Mouse (Mus musculus) kidney, embryonic 16.5 days (tissue): ENCODE measurements at regions not wholly inside any gene's neighbourhood (a gene's known extent, or its start where the extent isn't known, plus 50 kb on each side); places are given as distances from the start of the nearest gene placed in this dataset.

Experiments
- ATAC-seq: fragments of 200-750 bp; cut with Nextera tagmentation; 2 replicates; pipeline ENCODE4 v1.8.0; 2017; ENCODE audit warnings: moderate TSS enrichment; ENCODE audit not compliant: low FRiP score, low TSS enrichment
- H3K27ac ChIP-seq: fragments of 300-500 bp; sonication (generic); 2 replicates; pipeline ENCODE4 v1.5.1; 2014; ENCODE audit warnings: low read length
- H3K27me3 ChIP-seq: fragments of 300-500 bp; sonication (generic); 2 replicates; pipeline ENCODE4 v1.6.1; 2014; ENCODE audit warnings: low read length, control low read depth, mixed read lengths; ENCODE audit not compliant: insufficient read depth
- H3K36me3 ChIP-seq: fragments of 300-500 bp; sonication (generic); 2 replicates; pipeline ENCODE4 v1.6.1; 2014; ENCODE audit warnings: low read length, control low read depth, mixed read lengths; ENCODE audit not compliant: insufficient read depth
- H3K4me1 ChIP-seq: fragments of 300-500 bp; sonication (generic); 2 replicates; pipeline ENCODE4 v1.6.1; 2014; ENCODE audit warnings: low read length, control low read depth, mixed read lengths; ENCODE audit not compliant: insufficient read depth
- H3K4me2 ChIP-seq: fragments of 300-500 bp; sonication (generic); replicated peaks from 2 replicates; pipeline ENCODE4 v1.6.1; 2014; ENCODE audit warnings: low read depth, low read length
- H3K4me3 ChIP-seq: fragments of 300-500 bp; sonication (generic); 2 replicates; pipeline ENCODE4 v1.5.1; 2014; ENCODE audit warnings: mild to moderate bottlenecking, low read length
- H3K9ac ChIP-seq: fragments of 300-500 bp; sonication (generic); replicated peaks from 2 replicates; pipeline ENCODE4 v1.6.1; 2014; ENCODE audit warnings: low read length
- H3K9me3 ChIP-seq: fragments of 300-500 bp; sonication (generic); 2 replicates; pipeline ENCODE4 v1.6.1; 2016; ENCODE audit warnings: low read length, control low read depth
- WGBS: fragments of 180-500 bp; shearing (Covaris S2); extraction: QIAGEN DNeasy Blood & Tissue Kit; methylation state at CpG from one replicate; pipeline ENCODE4 v1.1.7; 2014; 5-methylcytosine and 5-hydroxymethylcytosine counted together

- ATAC-seq: peak; percentile 83
- Histone ChIP-seq H3K4me3 (no peak overlapping the region), H3K9ac (no peak overlapping the region), H3K4me1 (no peaks in the 10 kb centered on the region), H3K36me3 (no peaks in the 10 kb centered on the region), H3K9me3 (no peaks in the 10 kb centered on the region), H3K4me2 (no peak overlapping the region), H3K27ac (no peak overlapping the region), H3K27me3 (no peaks in the 10 kb centered on the region)
- 10% methylated on average over 7 of the region's 7 CpGs for WGBS
These were observed 337.0 kb downstream of the Brinp2 start for GRCm38 (mm10) chr1:158019161-158019560.

DNA sequence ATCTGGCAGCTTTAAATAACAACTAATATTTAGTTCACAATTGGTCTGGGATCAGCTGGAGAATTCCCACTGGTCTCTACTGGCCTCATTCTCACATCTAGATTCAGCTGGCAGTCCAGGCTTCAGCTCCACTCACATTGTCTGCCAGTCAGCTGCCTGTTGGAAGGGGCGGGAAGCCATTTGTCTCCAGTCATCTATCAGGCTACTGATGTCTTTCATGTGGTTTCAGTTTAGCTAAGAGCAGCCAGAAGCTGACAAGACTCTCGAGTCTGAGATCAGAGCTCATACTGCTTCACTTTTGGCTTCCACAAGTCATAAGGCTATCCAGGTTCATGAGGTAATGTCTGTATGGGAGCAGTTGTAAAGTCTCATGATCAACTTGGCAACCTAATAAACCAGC lies 316.4 kb downstream of the Brinp2 start:
- H3K27me3 ChIP-seq: no peaks in the 10 kb centered on the region
- no peaks in the 10 kb centered on the region for H3K4me1 ChIP-seq
- WGBS: 12% methylated on average over 2 of the region's 2 CpGs
- no peak overlapping the region for H3K4me3 ChIP-seq
- H3K9me3 ChIP-seq: no peaks in the 10 kb centered on the region
- no peak overlapping the region for H3K27ac ChIP-seq
- H3K4me2 ChIP-seq: no peak overlapping the region
- no peak overlapping the region for H3K9ac ChIP-seq
- no peaks in the 10 kb centered on the region for H3K36me3 ChIP-seq
- no peak for ATAC-seq

DNA sequence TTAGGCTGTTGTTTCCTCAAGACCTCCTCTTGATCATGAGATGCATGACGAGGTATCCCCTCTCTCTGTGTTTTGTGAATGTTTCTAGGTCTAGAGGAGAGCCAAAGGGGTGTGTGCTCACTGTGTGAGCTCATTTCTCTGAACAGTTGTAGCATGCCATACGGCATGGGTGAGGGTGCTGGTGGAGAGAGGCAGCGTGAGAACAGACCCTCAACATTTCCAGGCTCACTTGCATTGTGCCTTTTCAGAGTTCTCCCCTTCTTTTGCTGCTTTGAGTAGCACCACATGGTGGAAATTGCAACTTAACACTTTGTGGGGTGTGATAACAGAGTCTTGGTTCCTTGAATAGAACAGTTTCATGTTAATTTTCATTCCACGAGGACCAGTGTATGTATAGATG lies 315.8 kb downstream of the Brinp2 start:
- Histone ChIP-seq H3K36me3 (no peaks in the 10 kb centered on the region), H3K27ac (no peak overlapping the region), H3K4me1 (no peaks in the 10 kb centered on the region), H3K9me3 (no peaks in the 10 kb centered on the region), H3K4me2 (no peak overlapping the region), H3K4me3 (no peak overlapping the region), H3K27me3 (no peaks in the 10 kb centered on the region), H3K9ac (no peak overlapping the region)
- no peak for ATAC-seq
- WGBS: 76% methylated on average over 4 of the region's 4 CpGs

DNA sequence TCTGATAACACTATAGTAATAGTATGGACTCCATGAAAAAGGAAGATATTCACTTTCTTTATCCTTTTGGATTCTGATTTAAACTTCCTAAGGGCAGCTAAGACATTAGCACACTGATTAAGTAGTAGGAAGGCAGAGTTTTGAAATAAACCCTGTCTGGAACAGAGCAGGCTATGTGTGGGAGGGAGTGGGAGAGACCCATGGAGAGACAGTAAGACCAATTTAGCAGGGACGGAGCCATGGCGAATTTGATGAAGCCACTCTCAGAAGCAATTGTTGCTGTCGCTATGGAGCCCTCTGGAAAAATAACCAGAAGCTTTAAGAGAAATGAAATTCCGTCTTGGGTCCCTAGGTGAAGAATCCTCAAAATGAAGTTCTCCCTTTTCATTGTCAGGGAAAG lies 303.5 kb downstream of the Brinp2 start:
- H3K4me1 ChIP-seq: no peaks in the 10 kb centered on the region
- H3K4me2 ChIP-seq: no peak overlapping the region
- H3K27me3 ChIP-seq: no peaks in the 10 kb centered on the region
- no peaks in the 10 kb centered on the region for H3K9me3 ChIP-seq
- no peak overlapping the region for H3K9ac ChIP-seq
- no peak overlapping the region for H3K4me3 ChIP-seq
- 63% methylated on average over 4 of the region's 4 CpGs for WGBS
- no peak overlapping the region for H3K27ac ChIP-seq
- no peaks in the 10 kb centered on the region for H3K36me3 ChIP-seq
- no peak for ATAC-seq

DNA sequence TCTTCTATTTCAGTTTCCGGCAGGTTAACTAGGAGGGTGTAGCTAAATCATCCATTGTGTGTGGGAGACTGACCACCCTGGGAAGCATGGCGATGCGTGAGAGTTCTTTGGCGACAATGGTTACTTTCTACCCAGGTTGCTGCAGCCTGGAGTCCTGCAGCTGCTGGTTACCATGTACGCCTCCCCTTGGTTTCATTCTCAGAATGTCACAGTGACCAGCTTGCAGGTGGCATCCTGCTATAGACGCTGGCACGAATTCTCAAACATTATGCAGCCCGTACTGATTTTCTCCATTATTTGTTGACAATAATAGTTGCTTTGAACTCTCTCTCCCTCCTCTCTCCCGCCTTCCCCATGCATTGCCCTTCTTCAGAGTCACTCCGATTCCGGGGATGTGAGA lies 301.2 kb downstream of the Brinp2 start:
- ATAC-seq: no peak
- Histone ChIP-seq H3K9me3 (no peaks in the 10 kb centered on the region), H3K4me3 (no peak overlapping the region), H3K27ac (no peak overlapping the region), H3K4me2 (no peak overlapping the region), H3K27me3 (no peaks in the 10 kb centered on the region), H3K36me3 (no peaks in the 10 kb centered on the region), H3K9ac (no peak overlapping the region), H3K4me1 (no peaks in the 10 kb centered on the region)
- WGBS: 68% methylated on average over 11 of the region's 11 CpGs

DNA sequence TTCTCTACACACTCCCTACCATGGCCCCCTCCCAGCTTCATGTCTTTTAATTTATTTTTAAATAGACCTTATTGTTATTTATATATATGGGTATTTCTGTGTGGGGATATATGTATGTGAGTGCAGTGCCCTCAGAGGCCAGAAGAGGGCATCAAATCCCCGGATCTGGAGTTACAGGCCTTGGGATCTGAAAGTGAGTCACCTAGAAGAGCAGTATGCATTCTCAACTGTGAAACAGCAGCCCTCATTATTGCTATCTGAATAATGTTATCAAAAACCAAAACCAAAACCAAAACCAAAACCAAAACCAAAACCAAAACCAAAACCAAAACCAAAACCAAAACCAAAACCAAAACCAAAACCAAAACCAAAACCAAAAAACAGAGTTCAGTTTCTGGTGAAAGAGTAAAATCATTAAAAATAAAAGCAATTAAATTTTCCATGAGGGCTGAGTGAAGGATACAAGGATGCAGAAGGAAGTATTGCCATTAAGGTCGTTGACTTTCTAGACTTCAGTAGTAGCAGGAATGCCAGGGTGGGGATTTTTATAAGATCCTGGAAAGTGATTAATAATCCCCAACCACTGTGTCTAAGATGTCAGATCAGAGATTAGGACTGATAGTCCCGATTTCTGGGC lies 299.0 kb downstream of the Brinp2 start:
- Histone ChIP-seq H3K27me3 (no peaks in the 10 kb centered on the region), H3K9me3 (no peaks in the 10 kb centered on the region), H3K4me3 (no peak overlapping the region), H3K27ac (no peak overlapping the region), H3K9ac (no peak overlapping the region), H3K36me3 (no peaks in the 10 kb centered on the region), H3K4me2 (no peak overlapping the region), H3K4me1 (no peaks in the 10 kb centered on the region)
- 74% methylated on average over 3 of the region's 3 CpGs for WGBS
- ATAC-seq: no peak

- peak; percentile 51; the same call in 1 of the 2 replicates for ATAC-seq
- Histone ChIP-seq H3K27me3 (no peaks in the 10 kb centered on the region), H3K9me3 (no peaks in the 10 kb centered on the region), H3K4me1 (no peaks in the 10 kb centered on the region), H3K4me3 (no peak overlapping the region), H3K36me3 (no peaks in the 10 kb centered on the region), H3K9ac (no peak overlapping the region), H3K27ac (no peak overlapping the region), H3K4me2 (no peak overlapping the region)
These were observed 298.3 kb downstream of the Brinp2 start for GRCm38 (mm10) chr1:158057789-158058188.

DNA sequence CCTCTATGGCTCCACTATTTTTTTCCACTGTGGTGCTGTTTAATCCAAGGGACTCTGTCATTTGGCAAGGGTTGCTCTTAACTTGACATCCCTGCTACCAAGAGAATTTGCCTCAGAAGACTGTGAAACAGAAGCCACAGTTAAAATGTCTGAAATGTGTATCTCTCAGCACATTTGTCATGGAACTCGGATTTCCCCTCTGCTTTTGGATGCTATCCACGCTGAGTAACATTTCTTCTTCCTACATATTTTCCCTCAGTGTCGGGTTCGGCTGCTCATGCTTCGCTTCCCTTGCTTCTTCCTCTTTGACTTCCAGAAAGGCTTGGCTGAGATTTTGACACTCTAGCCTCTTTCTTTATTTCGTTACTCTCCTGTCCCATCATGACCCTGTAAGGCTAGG lies 294.1 kb downstream of the Brinp2 start:
- H3K9ac ChIP-seq: no peak overlapping the region
- H3K4me3 ChIP-seq: no peak overlapping the region
- no peak for ATAC-seq
- no peaks in the 10 kb centered on the region for H3K27me3 ChIP-seq
- no peaks in the 10 kb centered on the region for H3K9me3 ChIP-seq
- no peak overlapping the region for H3K4me2 ChIP-seq
- no peaks in the 10 kb centered on the region for H3K4me1 ChIP-seq
- H3K36me3 ChIP-seq: no peaks in the 10 kb centered on the region
- H3K27ac ChIP-seq: no peak overlapping the region
- 69% methylated on average over 6 of the region's 6 CpGs for WGBS

- Histone ChIP-seq H3K27me3 (no peaks in the 10 kb centered on the region), H3K9me3 (no peaks in the 10 kb centered on the region), H3K4me3 (no peak overlapping the region), H3K4me2 (no peak overlapping the region), H3K4me1 (no peaks in the 10 kb centered on the region), H3K36me3 (no peaks in the 10 kb centered on the region), H3K27ac (no peak overlapping the region), H3K9ac (no peak overlapping the region)
- WGBS: 83% methylated on average over 1 of the region's 1 CpGs
- no peak for ATAC-seq
These were observed 273.9 kb downstream of the Brinp2 start for GRCm38 (mm10) chr1:158082181-158082580.

DNA sequence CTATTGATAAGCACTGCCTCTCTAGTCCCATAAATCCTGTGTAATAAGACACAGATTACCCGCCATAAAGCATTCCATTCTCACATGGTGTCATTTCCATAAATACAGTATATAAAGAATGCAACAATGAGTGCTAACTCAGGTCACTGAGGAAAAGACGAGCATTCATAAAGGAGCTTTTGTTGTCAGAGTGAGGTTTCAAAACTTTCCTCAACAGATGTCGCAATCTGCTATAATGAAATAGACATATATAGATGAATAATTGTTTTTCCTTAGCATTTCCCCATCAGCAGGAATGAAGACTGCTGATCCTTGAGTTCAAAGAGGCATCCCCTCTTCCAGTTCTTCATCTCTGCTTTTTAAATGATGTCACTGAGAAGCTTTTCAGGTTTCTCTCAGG lies 270.3 kb downstream of the Brinp2 start:
- H3K36me3 ChIP-seq: no peaks in the 10 kb centered on the region
- no peaks in the 10 kb centered on the region for H3K9me3 ChIP-seq
- H3K9ac ChIP-seq: no peak overlapping the region
- no peaks in the 10 kb centered on the region for H3K27me3 ChIP-seq
- no peak overlapping the region for H3K4me3 ChIP-seq
- H3K4me1 ChIP-seq: no peaks in the 10 kb centered on the region
- no peak overlapping the region for H3K4me2 ChIP-seq
- 90% methylated on average over 3 of the region's 3 CpGs for WGBS
- no peak for ATAC-seq
- no peak overlapping the region for H3K27ac ChIP-seq
